10 mouse cellular contexts compared by ENCODE assay signal in genomic region chr11:94881982-94882686, GRCm38 (mm10). TPM values are rescaled to one million over a fixed set of nuclear protein-coding genes. Genes with fewer than 3 reads are reported as not detected.
DNase-seq lines count a peak whose midpoint lies in the region; ATAC-seq lines count a peak whose summit lies in the region.
"Had no signal": no experiment of that assay in that cellular context is flagged by ENCODE, and none has a peak within 500 bp of the region (broad histone marks: within the 10 kb centered on the region; RNA-seq: fewer than 3 reads in every experiment).

No protein-coding gene starts in this region.

- peaks cover 36% of the 10 kb centered on the region for H3K4me1 ChIP-seq in heart, embryonic 13.5 days
- H3K4me1 ChIP-seq in hindbrain, embryonic 11.5 days (replicated peaks; ENCODE audit: control insufficient read depth, insufficient read depth, low read length) = peaks cover 6% of the 10 kb centered on the region; the same call in 1 of the 2 replicates
- H3K4me1 ChIP-seq in midbrain, embryonic 16.5 days (ENCODE audit: control insufficient read depth, insufficient read depth, low read length) = peaks cover 9% of the 10 kb centered on the region; the same call in 1 of the 2 replicates
- H3K4me1 ChIP-seq: liver, embryonic 13.5 days had no signal

- H3K36me3 ChIP-seq in heart, embryonic 13.5 days = no peaks in the 10 kb centered on the region
- no peaks in the 10 kb centered on the region for H3K36me3 ChIP-seq in hindbrain, embryonic 11.5 days (ENCODE audit: control insufficient read depth, insufficient read depth, low read length)
- H3K36me3 ChIP-seq in midbrain, embryonic 16.5 days (ENCODE audit: control insufficient read depth, insufficient read depth, low read length) = no peaks in the 10 kb centered on the region
- H3K36me3 ChIP-seq: liver, embryonic 13.5 days had no signal

- peak overlapping the region; percentile 37 for H3K4me3 ChIP-seq in heart, embryonic 13.5 days
- H3K4me3 ChIP-seq in hindbrain, embryonic 11.5 days (ENCODE audit: low read depth, low read length) = no peak overlapping the region
- no peak overlapping the region for H3K4me3 ChIP-seq in midbrain, embryonic 16.5 days (ENCODE audit: low read depth, low read length)
- H3K4me3 ChIP-seq: liver, embryonic 13.5 days had no signal

- peak overlapping the region; percentile 78 for H3K9ac ChIP-seq in heart, embryonic 13.5 days
- no peak overlapping the region for H3K9ac ChIP-seq in hindbrain, embryonic 11.5 days (ENCODE audit: low read depth, low read length)
- H3K9ac ChIP-seq in midbrain, embryonic 16.5 days (ENCODE audit: low read depth, low read length) = no peak overlapping the region
- H3K9ac ChIP-seq: liver, embryonic 13.5 days had no signal

- peak overlapping the region; percentile 70 for H3K4me2 ChIP-seq in heart, embryonic 13.5 days
- no peak overlapping the region for H3K4me2 ChIP-seq in hindbrain, embryonic 11.5 days (replicated peaks; ENCODE audit: low read depth, low read length)
- H3K4me2 ChIP-seq in midbrain, embryonic 16.5 days (ENCODE audit: low read length) = peak overlapping the region; percentile 37; the same call in 1 of the 2 replicates
- H3K4me2 ChIP-seq: liver, embryonic 13.5 days had no signal

- peak overlapping the region; percentile 88 for H3K27ac ChIP-seq in heart, embryonic 13.5 days (replicated peaks)
- H3K27ac ChIP-seq in hindbrain, embryonic 11.5 days (ENCODE audit: low read depth, low read length) = peak overlapping the region; percentile 4; the same call in 1 of the 2 replicates
- no peak overlapping the region for H3K27ac ChIP-seq in midbrain, embryonic 16.5 days (ENCODE audit: low read length)

- 11% methylated on average over 9 of the region's 9 CpGs for WGBS in heart, embryonic 13.5 days
- WGBS in hindbrain, embryonic 11.5 days = 14% methylated on average over 8 of the region's 9 CpGs
- WGBS in midbrain, embryonic 16.5 days = 31% methylated on average over 8 of the region's 9 CpGs

- peak; percentile 42; the same call in 1 of the 2 replicates for ATAC-seq in heart, embryonic 13.5 days (ENCODE audit: extremely low read depth, insufficient number of reproducible peaks, low FRiP score, low TSS enrichment)
- no peak for ATAC-seq in hindbrain, embryonic 11.5 days (ENCODE audit: low FRiP score)
- ATAC-seq in midbrain, embryonic 16.5 days = no peak
- no peak for ATAC-seq in granulocyte monocyte progenitor cell, adult 5-6 weeks (replicated peaks; ENCODE audit: poor library complexity, severe bottlenecking)

- no peaks in the 10 kb centered on the region for H3K9me3 ChIP-seq in heart, embryonic 13.5 days
- no peaks in the 10 kb centered on the region for H3K9me3 ChIP-seq in hindbrain, embryonic 11.5 days (ENCODE audit: control insufficient read depth, low read length)
- H3K9me3 ChIP-seq in midbrain, embryonic 16.5 days (replicated peaks; ENCODE audit: control insufficient read depth, low read length, poor library complexity, severe bottlenecking) = no peaks in the 10 kb centered on the region
- H3K9me3 ChIP-seq: liver, embryonic 13.5 days had no signal

- DNase-seq in heart, adult 8-10 months (ENCODE audit: low spot score) = no peak
- DNase-seq in embryo, embryonic 10 days (ENCODE audit: low spot score) = peak; percentile 82
- peak; percentile 53 for DNase-seq in hindbrain, embryonic 11.5 days (ENCODE audit: low spot score)
- DNase-seq in thymus, postnatal 4 days = no peak
- no peak for DNase-seq in left cerebral cortex, adult 11 months (ENCODE audit: low spot score)
- DNase-seq: cerebellum, adult 2 months; liver, embryonic 13.5 days had no signal

- H3K27me3 ChIP-seq in heart, embryonic 13.5 days (replicated peaks) = peaks cover 56% of the 10 kb centered on the region
- H3K27me3 ChIP-seq in hindbrain, embryonic 11.5 days (ENCODE audit: control insufficient read depth, insufficient read depth, low read length) = peaks cover 29% of the 10 kb centered on the region
- peaks cover 15% of the 10 kb centered on the region for H3K27me3 ChIP-seq in midbrain, embryonic 16.5 days (ENCODE audit: control insufficient read depth, insufficient read depth, low read depth, low read length)

RNA-seq across cellular contexts. Expression of gene Col1a1, which starts 53.9 kb away (rescaled TPM):
- polyA plus RNA-seq in heart, embryonic 13.5 days (2015; fragmentation: Nextera tagmentation; extraction: Ambion mirVana) = 415 and 595 TPM in 2 replicates
- 10 to 100 TPM; 23.3 to 50.4 (median 39.8) TPM for total RNA-seq in heart, adult 8-10 months (2022)
- polyA plus RNA-seq in hindbrain, embryonic 11.5 days (2014; fragmentation: Nextera tagmentation; extraction: Ambion mirVana) = 122 and 135 TPM in 2 replicates
- 58.1 and 84.6 TPM in 2 replicates for polyA plus RNA-seq in midbrain, embryonic 16.5 days (2015; fragmentation: Nextera tagmentation; extraction: Ambion mirVana)
- total RNA-seq in granulocyte monocyte progenitor cell, adult 5-6 weeks (2014; fragmentation: Nextera tagmentation) = not detected in 2 replicates
- total RNA-seq in granulocyte monocyte progenitor cell, adult 5-6 weeks (2017) = not detected in 2 replicates

Comparison
In these comparisons a context has a peak if more than half of its experiments do, and no peak if none do; other contexts are left out.
1. DNase-seq: peak in embryo, embryonic 10 days (single experiment) and hindbrain, embryonic 11.5 days (single experiment); none in heart, adult 8-10 months (single experiment), thymus, postnatal 4 days (single experiment) and left cerebral cortex, adult 11 months (single experiment).